Mouse (Mus musculus): ENCODE data around the gene Gm49358. TPM values are rescaled to one million over a fixed set of nuclear protein-coding genes. Genes with fewer than 3 reads are reported as not detected.

The Gm49358 gene
- total RNA-seq, 1 experiment from 2014 or later = not detected

DNA sequence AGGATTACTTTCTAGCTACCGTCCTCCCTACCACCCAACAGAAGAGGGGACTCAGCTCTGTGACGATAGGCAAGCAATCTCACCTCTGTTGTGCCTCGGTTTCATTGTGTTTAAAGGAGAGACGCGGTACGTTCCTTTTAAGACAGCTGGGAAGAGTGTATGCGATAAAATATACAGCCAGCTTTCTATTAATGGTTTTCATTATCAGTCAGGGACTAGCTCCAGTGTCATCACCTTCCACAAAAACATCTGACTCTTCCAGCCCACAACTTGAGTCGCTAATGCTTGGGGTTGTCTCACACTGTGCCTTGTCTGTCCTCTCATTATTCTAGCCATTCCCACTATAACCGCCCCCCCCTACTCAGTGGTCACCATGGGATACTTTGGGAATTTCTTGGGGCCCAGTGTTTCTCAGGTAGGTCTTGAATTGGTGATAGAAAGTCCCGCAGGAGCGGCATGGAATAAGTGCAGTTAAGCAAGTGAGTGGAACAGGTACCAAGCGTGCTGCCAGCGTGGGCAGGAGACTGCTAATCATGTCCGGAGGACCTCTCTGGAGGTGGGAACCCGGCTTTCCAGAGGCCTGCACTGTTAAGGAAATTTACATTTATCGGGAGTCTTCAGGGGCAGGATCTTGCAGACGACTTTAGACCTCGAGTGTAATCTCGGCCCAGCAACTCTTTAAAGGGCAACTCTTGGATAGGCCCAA lies 14.0 kb downstream of the Gm49358 start:
- ATAC-seq (replicated peaks; ENCODE audit: low read depth, poor library complexity, severe bottlenecking) = peak; percentile 10; the same call in 1 of the 2 replicates

GRCm38 (mm10) chr10:86778398-86779116 lies 14.8 kb downstream of the Gm49358 start, which contains the start of gene Nt5dc3:
Gene Nt5dc3, plus strand, starts transcription at chr10:86779005.
- ATAC-seq (replicated peaks; ENCODE audit: low read depth, poor library complexity, severe bottlenecking) = peak; percentile 86

DNA sequence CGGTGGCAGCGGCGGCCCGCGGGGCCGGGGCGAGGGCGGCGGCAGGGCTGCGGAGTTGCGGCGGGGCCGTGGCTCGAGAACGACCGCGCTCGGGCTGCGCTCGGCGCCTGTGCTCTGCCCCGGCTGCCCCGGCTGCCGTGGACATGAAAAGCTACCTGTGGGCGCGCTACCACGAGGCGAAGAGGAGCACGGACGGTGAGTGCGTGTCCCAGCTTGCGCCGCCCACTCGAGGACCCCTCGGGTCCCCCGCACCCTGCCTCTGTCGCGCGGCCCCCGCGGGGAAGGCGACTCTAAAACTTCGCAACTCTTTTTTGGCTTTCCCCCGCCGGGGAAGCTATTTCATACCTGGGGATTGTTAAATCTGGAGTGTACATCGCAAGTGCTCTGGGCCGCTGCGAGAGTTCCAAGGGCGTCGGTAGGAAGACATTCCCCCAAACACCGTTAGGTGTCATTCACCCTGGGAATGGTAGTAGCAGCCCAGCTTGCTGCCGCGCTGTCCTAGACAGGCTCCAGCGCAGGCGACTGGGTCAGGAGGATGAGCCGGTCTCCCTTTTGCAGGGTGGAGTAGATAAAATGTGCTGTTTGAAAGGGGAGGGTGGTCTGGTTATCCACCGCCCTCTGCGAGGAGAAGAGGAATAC lies 15.5 kb downstream of the Gm49358 start:
- ATAC-seq (replicated peaks; ENCODE audit: low read depth, poor library complexity, severe bottlenecking) = no peak

GRCm38 (mm10) chr10:86779816-86780500 lies 16.2 kb downstream of the Gm49358 start:
- ATAC-seq (replicated peaks; ENCODE audit: low read depth, poor library complexity, severe bottlenecking) = no peak

GRCm38 (mm10) chr10:86781641-86782040 lies 17.9 kb downstream of the Gm49358 start:
- no peak for ATAC-seq (replicated peaks; ENCODE audit: low read depth, poor library complexity, severe bottlenecking)

DNA sequence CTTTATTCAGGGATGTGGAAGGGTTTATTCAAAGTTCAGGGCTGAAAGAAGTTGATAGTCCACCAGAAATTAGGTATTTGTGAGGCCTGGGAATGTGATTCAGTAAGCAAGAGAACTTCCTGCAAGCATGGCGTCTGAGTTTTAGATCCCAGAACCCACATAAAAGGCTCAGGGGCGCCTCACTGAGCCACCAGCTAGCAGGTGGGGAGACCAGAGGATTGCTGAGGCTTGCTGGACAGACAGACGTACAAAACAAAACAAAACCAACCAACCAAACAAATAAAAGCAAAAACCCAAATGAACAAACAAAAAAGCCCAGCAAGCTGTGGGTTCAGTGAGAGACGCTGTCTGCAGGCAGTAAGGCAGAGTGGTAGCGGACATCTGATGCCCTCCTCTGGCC lies 18.9 kb downstream of the Gm49358 start:
- no peak for ATAC-seq (replicated peaks; ENCODE audit: low read depth, poor library complexity, severe bottlenecking)

GRCm38 (mm10) chr10:86783561-86783960 lies 19.8 kb downstream of the Gm49358 start:
- no peak for ATAC-seq (replicated peaks; ENCODE audit: low read depth, poor library complexity, severe bottlenecking)

DNA sequence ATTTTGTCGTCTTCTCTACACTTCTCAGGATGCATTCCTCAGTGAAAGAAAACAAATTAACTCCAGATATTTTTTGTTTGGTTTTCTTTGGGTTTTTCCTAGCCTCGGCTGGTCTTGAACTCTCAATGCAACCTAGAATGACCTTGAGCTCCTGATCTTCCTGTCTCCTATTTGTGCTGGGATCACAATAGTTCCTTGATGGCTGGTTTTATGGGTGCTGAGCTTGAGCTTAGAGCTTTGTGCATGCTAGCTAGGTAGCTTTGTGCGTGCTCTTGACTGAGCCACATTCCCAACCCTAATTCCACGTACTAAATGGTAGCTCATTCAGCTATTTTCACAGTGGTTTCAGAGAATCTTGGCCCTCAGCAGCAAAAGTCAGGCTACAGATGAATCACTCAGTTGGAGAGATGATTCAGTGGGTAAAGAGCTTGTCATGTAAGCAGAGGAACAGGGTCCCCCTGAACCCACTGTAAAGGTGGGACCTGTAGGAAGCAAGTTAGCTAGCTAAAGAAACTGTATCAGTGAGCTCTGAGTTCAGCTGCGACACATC lies 20.4 kb downstream of the Gm49358 start:
- no peak for ATAC-seq (replicated peaks; ENCODE audit: low read depth, poor library complexity, severe bottlenecking)

- ATAC-seq (replicated peaks; ENCODE audit: low read depth, poor library complexity, severe bottlenecking) = no peak
These were observed 21.6 kb downstream of the Gm49358 start for GRCm38 (mm10) chr10:86785396-86785795.

GRCm38 (mm10) chr10:86786083-86786482 lies 22.3 kb downstream of the Gm49358 start:
- ATAC-seq (replicated peaks; ENCODE audit: low read depth, poor library complexity, severe bottlenecking) = no peak

DNA sequence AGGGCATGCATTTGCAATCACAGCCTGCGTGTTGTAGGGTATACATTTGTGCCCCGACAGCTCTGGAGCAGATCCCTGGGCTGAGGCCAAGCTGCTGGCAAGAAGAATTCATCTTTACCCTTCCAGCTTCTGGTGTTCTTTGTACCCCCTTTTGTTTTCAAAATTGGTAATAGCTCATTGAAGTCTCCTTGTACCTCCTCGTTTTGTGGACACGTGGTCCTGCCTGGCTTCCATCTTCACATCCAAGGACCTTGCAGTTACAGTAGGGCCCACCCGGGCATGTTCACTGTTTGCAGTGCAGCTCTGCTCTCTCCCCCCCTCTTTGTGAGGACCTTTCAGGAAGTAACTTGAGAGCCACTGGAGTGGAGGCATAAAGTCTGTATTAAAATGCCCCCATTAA lies 24.4 kb downstream of the Gm49358 start:
- no peak for ATAC-seq (replicated peaks; ENCODE audit: low read depth, poor library complexity, severe bottlenecking)

- no peak for ATAC-seq (replicated peaks; ENCODE audit: low read depth, poor library complexity, severe bottlenecking)
These were observed 25.4 kb downstream of the Gm49358 start for GRCm38 (mm10) chr10:86789146-86789672.

DNA sequence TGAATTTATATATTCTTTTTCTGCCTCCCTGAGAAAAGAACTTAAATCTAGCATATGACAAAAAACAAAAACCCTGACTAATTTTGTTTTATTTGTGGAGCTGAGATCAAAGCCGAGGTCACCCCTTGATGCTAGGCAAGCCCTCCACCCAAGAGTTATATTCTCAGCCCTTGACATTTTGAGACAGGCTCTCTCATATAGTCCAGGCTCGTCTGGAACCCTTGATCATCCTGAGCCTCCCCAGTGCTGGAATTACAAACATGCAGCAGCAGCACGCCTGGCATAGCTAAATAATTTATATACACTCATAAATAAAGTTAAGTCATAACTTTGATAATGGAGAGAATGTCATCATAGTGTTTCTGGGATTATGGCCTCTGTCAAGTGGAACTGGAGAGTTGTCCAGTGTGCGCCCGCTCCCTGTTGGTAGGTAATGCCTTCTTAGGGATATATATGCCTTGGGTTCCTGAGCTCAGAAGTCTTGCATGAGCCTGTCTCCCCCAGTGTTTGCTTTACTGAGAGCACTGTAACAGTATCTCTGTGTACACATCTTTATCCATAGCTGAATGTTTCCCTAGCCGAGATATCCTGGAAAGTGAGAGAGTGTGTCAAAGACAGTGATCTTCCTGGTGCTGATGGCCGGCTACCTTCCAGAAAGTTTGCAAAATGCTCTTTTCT lies 27.9 kb downstream of the Gm49358 start:
- ATAC-seq (replicated peaks; ENCODE audit: low read depth, poor library complexity, severe bottlenecking) = no peak

- no peak for ATAC-seq (replicated peaks; ENCODE audit: low read depth, poor library complexity, severe bottlenecking)
These were observed 29.8 kb downstream of the Gm49358 start for GRCm38 (mm10) chr10:86793509-86793951.

GRCm38 (mm10) chr10:86794196-86794595 lies 30.4 kb downstream of the Gm49358 start:
- ATAC-seq (replicated peaks; ENCODE audit: low read depth, poor library complexity, severe bottlenecking) = no peak

DNA sequence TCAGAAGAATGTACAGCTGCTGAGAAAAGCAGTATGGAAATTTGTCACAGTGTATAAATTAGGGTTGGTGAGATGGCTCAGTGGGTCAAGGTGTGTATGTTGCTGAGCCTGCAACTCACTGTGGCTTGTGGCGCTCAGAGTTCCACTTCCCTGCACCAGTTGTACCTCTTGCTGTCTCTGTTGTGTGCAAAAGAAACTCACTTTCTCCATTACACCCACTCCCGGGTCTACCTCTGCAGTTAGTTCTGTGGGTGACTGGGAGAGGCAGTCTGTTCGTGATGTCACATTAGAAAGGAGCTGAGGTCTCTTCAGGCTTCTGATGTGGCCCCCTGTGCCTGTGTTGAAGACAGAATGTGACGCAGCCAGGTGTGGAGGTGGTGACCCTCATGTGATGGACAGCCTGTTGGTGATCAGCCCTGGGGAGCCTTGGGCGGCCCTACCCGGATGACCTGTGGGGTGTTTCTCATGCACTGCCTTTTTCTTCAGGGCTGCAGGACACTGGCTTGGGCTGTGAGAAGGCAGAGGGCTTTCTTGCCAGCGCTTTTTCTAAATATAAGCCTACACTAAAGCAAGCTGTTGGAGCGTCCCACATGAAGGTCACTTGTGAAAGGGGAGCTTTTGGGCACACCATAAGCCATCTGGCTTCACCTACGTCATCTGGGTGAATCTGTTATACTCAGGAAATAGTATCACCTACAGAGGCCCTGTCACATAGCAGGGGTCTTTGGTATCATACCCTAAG lies 31.2 kb downstream of the Gm49358 start:
- ATAC-seq (replicated peaks; ENCODE audit: low read depth, poor library complexity, severe bottlenecking) = no peak

DNA sequence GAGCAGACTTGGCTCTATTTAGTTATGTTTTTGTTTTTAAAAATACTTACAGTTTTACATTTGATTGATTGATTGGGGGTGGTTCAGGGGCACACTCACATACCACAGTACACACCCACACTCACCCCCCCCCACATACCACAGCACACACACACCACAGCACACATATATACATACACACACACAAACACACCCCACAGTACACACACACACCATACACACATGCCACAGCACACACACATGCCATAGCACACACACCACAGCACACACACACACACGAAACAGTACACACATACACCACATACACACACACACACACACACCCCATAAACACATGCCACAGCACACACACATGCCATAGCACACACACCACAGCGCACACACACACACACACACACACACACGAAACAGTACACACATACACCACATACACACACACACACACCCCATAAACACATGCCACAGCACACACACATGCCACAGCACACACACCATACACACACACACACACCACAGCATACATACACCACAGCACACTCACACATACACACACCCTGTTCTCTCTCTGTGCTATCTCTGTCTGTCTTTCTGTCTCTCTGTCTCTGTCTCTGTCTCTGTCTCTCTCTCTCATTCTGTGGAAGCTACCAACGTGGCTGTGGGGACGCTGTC lies 32.4 kb downstream of the Gm49358 start:
- ATAC-seq (replicated peaks; ENCODE audit: low read depth, poor library complexity, severe bottlenecking) = no peak

DNA sequence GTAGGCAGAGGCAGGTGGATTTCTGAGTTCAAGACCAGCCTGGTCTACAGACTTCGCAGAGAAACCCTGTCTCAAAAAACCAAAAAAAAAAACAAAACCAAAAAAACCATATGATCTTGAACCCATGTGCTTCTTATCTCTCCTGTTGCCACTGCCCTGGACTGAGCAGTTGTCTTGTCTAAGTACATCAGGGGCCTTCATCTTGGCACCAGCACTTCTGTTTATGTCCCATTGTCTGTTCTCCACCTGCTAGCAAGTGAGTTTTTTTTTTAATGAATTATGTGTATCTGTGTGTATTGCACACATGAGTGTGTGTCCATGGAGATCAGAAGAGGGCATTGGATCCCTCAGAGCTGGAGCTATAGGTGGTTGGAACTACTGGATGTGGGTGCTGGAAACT lies 43.6 kb downstream of the Gm49358 start:
- 0 out of 2 replicates have a peak, but pooled peaks have one; percentile 39 for ATAC-seq (replicated peaks; ENCODE audit: low read depth, poor library complexity, severe bottlenecking)
